Mouse (Mus musculus): ENCODE results near the gene Lnpep.
"Not testable (repeated sequence)": the region's sequence is repeated elsewhere in the genome, so short reads cannot be mapped to it uniquely, and the experiment has no call there.

GRCm38 (mm10) chr17:17628237-17628879, 3.5 kb upstream of the Lnpep start:
- not testable (repeated sequence) for TF ChIP-seq CTCF (IDR thresholded peaks at IDR 0.05); POLR2A (IDR thresholded peaks at IDR 0.05; ENCODE audit: insufficient read depth, low read depth, low read length)
